Mouse (Mus musculus) gastrocnemius, adult 8-10 months (tissue): ENCODE measurements around the gene Crct1. TPM values are rescaled to one million over a fixed set of nuclear protein-coding genes. Genes with fewer than 3 reads are reported as not detected.

Source experiments
- DNase-seq, 2 experiments: peaks; one replicate each; pipeline ENCODE4 v3.0.0; 2022; ENCODE audit warnings: low spot score in 2 of 2
- total RNA-seq, 4 experiments: library from RNA; stranded (reverse); gene quantifications; 2 replicates each; pipeline ENCODE4 v1.2.4; 2022

Gene Crct1
- not detected for total RNA-seq

- DNase-seq: no peak
These were observed at the start of gene Crct1 for GRCm38 (mm10) chr3:93015460-93016104. TSS of gene Crct1 (minus strand) at chr3:93015687.

- DNase-seq: no peak
These were observed 37.5 kb upstream of the Crct1 start for GRCm38 (mm10) chr3:93052826-93053474.

GRCm38 (mm10) chr3:93050182-93050581 is 34.7 kb upstream of the Crct1 start:
- DNase-seq: no peak

GRCm38 (mm10) chr3:93031450-93031849 is 16.0 kb upstream of the Crct1 start:
- DNase-seq: no peak

DNA sequence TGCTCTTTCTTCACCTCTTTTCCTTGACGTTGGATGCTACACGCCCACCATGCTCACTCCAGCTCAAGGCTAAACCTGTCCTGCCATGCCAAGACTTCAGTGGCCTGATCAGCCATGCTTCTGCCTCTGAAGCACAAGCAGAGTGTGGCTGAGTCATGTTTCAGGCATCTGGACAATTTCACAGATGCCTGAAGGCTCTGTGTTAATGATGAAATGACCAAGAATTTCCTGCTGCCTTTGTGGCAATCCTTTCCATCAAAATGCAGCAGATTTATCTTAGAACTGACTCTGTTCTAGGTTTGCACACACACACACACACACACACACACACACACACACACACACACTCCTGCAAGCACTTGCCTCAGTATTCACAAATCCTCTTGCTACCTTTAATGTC is 10.0 kb upstream of the Crct1 start:
- DNase-seq: no peak

- no peak for DNase-seq
These were observed 8.1 kb upstream of the Crct1 start for GRCm38 (mm10) chr3:93023411-93024184.

DNA sequence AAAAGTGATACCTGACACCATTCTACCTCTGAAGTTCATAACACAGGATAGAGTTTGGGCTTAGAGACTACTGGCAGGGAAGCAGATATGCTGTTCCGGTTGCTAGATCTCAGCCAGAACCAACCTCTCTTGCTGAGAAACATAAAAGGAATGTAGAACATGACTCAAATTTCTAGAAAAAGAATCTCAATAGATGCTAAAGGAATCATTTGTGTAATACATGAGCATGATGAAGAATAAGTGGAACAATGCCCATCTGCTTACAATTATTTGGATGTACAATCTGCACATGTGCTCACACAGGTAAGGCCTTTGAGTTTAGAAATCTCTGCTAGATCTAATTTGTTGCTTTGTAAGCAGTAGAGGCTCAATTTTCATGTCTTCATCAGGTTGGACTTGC is 5.7 kb upstream of the Crct1 start:
- DNase-seq: no peak

DNA sequence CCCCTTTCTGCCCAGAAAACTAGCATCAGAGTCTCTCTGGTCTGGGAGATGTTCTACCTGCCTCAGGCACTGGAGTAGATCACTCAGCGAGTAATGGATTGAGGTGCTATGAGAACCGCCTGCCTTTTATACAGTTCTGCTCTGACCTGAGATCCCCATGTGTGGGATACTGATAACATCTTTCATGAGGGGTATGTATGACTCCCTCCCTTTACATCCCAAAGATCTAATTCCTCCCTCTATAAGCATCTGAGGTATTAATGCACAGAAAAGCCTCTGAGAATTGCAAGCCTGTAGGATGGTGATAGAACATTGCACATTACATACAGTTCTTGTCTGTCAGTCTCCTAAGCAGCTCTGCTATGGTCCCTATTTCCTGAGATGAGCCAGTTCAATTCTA is 3.5 kb upstream of the Crct1 start, which contains the start of gene Lce1m:
Gene Lce1m, minus strand, starts transcription at position 101 of the 400 bp plus-strand sequence.
- DNase-seq: no peak

- no peak for DNase-seq
These were observed 616 bp downstream of the Crct1 start for GRCm38 (mm10) chr3:93014871-93015270.

DNA sequence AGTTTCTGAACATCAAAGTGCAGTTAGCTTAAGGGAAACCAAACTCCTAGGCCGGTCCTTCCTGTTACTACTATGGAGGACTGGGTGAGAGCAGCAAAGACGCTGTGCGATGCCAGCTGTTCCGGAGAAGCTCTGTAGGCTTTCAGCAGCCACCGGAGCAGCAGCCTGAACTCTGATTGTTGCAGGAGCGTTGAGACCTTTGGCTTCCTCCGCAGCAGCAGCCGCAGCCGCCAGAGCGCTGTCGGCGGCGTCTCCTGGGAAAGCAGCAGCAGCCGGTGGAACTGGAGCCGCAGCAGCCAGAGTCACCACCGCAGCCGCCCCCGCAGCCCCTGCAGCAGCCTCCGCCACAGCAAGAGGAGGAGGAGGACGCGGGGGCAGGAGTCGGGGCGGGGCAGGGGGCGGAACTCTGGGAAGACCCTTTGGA is 1.1 kb downstream of the Crct1 start:
- DNase-seq: no peak

DNA sequence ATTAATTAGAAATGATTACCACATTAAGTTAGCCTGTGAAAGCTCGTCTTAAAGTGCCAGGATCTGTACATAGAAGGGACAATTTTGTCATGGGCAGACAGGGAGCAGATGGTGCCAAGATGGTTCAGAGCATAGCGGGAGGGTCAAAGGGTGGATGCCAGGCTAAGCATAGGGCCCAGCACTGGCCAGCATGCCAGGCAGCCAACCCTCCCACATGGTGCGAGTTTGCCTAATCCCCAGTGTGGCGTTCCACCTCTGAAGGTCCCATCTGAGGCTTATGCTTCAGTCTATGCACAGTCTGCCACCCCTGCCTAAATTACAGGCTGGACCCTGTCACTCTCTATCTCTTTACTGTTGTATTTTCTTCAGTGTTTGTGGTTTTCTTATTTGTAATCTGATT is 12.6 kb downstream of the Crct1 start:
- no peak for DNase-seq

DNA sequence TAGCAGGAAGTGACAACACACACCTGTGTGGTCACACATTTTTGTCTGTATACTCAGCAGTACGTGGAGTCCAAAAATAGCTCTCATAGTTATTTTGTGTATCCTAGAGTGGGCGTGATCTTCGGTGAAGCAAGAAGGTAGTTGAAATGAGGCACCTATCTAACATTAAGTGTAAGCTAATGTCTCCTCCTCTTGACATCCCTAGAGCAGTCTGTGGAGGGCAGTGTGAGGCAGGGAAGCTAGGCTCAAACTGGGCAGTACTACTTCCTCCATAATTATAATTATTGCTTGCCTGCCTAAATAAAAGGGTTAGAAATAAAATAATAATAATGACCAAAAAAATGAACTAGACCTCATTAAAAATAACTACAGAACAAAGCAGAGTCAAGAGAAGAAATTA is 14.9 kb downstream of the Crct1 start:
- DNase-seq: no peak

- DNase-seq: peak in 1 of 2 experiments; percentile 4
These were observed 16.8 kb downstream of the Crct1 start for GRCm38 (mm10) chr3:92998691-92999090.

GRCm38 (mm10) chr3:92991926-92992325 is 23.6 kb downstream of the Crct1 start, which contains the start of gene Lce3f:
TSS of gene Lce3f (plus strand) at chr3:92992226.
- no peak for DNase-seq

DNA sequence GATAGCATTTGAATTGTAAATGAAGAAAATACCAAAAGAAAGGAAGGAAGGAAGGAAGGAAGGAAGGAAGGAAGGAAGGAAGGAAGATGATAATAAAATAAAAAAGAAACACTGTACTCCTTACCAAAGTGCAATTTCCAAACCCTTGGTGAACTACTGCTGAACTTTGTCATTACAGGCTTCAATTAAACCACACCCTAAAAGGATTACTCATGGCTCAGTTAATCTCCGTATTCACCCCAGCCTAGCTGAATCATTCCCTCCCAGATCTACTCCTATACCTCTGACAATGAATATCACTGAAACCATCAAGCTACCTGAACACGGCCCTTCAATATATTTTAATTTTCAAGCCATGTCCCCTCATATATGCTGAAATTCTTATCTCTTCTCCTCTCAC is 37.0 kb downstream of the Crct1 start:
- DNase-seq: no peak

- no peak for DNase-seq
These were observed 48.7 kb downstream of the Crct1 start, which contains the start of gene Lce3e for GRCm38 (mm10) chr3:92966761-92967160. TSS of gene Lce3e (plus strand) at chr3:92967061.

Other genes with a start within 250 kb of the Crct1 start
- not detected for gene Lce1i, start 236.8 kb downstream of the Crct1 start, total RNA-seq
- not detected for gene Lce1j, start 225.2 kb downstream of the Crct1 start, total RNA-seq
- gene Lce1k, start 207.8 kb downstream of the Crct1 start, total RNA-seq: not detected
- gene Kprp, start 188.4 kb downstream of the Crct1 start, total RNA-seq: not detected
- not detected for gene Lce1l, start 164.4 kb downstream of the Crct1 start, total RNA-seq
- gene 2310050C09Rik, start 145.5 kb downstream of the Crct1 start, total RNA-seq: not detected
- not detected for gene Lce3a, start 89.5 kb downstream of the Crct1 start, total RNA-seq
- not detected for gene Lce3b, start 82.7 kb downstream of the Crct1 start, total RNA-seq
- not detected for gene Lce3c, start 71.2 kb downstream of the Crct1 start, total RNA-seq
- gene Lce3d, start 58.3 kb downstream of the Crct1 start, total RNA-seq: not detected
- not detected for gene Lce3e, start 48.6 kb downstream of the Crct1 start, total RNA-seq
- not detected for gene Lce3f, start 23.5 kb downstream of the Crct1 start, total RNA-seq
- gene Lce1m, start 3.4 kb upstream of the Crct1 start, total RNA-seq: not detected
- not detected for gene Gm4858, start 53.1 kb upstream of the Crct1 start, total RNA-seq
- gene Crnn, start 129.1 kb upstream of the Crct1 start, total RNA-seq: not detected
- gene Flg2, start 181.6 kb upstream of the Crct1 start, total RNA-seq: not detected